Mouse (Mus musculus): ENCODE measurements around the gene Gpr150.

DNA sequence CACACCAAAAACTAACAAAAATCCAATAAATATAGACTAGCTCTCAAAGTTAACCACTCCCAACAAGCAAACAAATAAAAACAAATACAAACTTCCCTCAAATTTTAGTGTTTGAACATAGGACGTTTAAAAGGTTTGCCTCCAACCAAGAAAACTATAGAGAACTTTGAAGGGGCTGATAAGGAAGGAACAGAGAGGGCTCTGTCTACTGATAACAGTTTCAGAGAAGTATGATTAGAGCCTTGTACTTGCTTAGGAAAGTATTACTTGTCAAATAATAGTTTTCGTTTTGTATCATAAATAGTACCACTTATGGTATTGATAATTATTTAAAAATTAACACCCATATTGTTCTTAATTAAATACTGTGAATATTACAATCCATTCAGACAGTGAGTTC is 42.3 kb downstream of the Gpr150 start:
- TF ChIP-seq EP300 (optimal IDR thresholded peaks at IDR 0.05) (no peak), CTCF (IDR thresholded peaks at IDR 0.05; ENCODE audit: low read depth) (no peak)
